Mouse (Mus musculus) mature B cell (primary cell): ENCODE data around the gene Dgkz.

ENCODE experiments used
- in situ Hi-C: fragments of 300-500 bp; cut with MboI; formaldehyde crosslinking; loops from 2 replicates; pipeline ENCODE4 v1.14.3; 2019

Gene Dgkz

DNA sequence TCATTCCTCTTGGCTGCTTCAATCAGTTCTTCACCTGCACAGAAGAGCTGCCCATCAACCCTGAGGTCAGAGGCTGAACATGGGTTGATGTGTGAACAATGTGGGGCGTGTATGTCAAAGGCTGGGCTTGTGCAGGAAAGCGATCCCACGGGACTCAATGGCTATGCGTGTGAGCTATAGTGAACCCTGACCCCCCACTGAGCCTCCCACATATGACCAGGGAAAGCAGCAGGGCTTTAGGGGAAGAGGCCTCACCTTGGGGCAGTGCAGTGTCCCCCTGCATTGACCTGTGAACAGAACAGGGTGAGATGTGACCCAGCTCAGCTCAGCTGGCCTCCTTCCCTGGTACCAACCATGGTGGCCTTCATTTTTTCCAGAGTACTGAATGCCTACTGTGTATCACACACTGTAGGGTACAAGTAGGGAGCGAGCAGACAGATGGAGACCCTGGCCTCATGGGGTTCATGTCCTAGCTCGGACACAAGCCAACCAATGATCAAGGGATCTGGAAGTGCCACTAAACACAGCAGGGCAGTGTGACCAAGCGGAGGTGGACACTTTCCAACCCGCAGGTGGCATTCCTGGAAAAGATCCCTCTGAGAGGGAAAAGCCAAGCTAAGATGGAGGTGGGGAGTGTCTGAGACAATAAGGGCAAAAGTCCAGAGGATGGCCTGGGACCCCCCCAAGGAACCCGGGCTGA is 40.7 kb downstream of the Dgkz start:
- in situ Hi-C loops = no loop called here

DNA sequence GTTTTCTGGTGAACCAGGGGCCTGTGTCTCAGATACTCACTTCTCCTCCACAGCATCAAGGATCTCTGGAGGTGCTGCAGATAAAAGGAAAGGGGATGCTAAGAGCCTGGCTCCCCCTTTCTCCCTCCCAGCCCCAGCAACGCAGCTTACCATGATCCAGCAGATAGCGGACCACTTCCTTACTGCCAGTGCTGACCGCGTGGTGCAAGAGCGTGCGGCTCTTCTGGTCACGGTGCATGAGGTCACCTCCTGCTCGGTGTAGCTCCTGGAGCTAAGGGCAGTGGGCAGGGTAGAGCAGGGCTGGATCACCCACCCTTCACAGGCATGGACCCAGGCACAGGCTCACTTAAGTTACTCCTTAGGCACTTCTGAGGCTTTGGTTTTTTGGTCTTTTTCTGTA is 41.6 kb downstream of the Dgkz start:
- in situ Hi-C loops = no loop called here

DNA sequence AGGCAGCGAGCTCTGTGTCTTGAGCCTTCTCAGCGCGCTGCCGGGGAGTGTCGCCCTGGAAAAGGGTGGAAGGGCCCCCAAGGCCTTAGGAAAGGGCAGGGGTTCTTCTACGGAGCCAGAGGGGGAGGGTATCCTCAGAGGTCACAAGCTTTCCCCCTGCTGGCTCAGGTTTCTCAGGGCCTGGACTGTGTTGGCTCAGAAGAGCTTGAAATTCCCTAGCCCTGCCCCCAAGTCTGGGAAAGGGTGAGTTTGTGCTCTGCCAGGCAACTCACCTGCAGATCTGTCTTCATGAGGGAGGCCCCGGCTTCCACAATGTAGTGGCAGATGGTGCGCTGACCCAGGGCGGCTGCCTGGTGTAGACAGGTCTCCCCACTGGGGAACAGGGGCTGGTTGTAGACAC is 42.2 kb downstream of the Dgkz start:
- in situ Hi-C loops = no loop called here

DNA sequence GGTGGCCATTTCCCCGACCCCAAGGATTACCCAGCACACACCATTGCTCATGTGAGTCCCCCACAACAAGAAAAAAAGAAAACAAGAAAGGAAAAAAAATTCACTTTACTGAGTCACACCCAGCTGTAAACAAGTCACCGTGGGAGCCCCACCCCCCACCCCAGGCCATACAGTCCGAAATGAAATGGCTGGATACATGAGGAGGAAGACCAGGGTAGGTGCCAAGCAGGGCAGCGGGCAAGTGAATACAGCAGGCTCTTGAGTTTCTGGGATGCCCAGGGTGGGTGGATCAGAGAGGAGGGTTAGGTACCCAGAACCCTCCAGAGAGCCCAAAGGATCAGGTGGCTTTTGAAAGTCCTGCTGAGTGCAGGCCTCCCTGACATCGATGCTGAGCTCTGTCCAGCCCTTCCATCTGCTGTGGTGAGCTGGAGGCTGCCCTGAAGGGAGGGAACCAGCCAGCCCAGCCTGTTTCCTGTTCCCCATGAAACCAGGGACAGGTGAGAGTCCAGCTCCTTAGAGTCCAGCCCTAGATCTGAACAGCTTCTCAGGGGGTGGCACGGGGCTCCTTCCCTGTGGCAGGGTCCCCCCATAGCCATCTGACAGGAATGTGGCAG is 42.8 kb downstream of the Dgkz start:
- in situ Hi-C loops = no loop called here

DNA sequence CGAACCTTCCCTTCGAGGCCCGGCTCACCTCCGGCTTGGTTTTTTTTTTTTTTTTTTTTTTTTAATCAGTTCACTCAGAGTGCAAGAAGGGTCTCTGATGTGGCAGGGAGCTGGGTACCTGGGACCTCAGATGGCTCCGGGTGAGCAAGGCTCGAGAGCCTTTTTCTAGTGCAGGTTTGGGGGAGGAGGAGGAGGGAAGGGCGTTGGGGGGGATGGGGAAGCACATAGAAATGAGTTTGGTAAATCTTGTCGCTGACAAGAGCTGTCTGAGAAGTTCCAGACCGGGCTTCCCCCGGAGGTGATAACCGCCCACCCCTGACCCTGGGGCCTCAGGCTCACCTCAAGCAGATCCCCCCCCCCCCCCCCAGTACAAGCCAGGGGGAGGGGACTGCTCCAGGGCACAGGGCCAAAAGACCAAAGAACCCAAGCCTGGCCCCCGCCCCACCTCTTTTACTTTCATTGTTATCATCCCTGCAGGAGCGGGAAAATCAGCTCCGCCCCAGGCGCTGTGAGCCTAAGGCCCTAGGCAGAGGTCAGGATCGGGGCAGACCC is 43.4 kb downstream of the Dgkz start, which contains the start of gene Mdk:
Mdk (minus strand) TSS at position 138 of the 552 bp plus-strand sequence.
- in situ Hi-C loops = no loop called here

DNA sequence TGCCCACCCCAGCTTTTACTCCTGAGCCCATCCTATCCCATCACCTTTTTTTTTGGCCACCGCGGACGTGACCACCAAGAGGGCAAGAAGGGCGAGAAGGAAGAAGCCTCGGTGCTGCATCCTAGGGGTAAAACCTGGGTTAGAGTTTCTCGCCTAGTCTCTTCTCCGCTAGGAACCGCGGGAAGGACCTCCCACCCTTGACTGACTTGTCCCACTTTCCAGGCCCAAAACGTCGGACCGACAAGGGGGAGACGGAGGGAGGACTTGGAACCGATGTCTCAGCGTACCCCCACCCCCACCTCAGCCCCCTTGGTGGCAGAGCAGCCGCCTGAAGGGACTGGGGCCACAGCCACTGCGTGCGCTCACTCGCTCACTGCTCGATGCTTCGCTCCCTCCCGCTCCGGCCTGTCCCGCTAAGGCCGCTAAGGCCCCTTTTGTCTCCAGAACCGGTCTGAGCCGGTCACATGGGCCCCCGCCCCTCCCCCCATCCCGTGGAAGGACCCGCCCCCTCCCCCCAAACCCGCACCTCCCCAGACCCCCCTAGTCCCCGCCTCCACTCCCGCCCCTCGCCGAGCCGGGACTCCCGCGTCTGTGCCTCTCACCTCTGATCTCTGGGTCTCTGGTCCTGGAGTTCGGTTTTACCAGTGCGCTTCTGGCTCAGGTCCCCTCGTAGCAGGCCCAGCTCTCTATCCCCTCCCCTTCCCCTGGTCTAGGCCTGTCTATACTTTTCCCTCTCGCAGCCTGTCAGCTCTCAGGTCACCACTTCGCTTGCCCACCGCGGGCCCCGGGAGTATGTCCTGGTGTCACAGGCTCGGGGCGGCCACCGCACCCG is 44.1 kb downstream of the Dgkz start:
- in situ Hi-C loops = no loop called here

DNA sequence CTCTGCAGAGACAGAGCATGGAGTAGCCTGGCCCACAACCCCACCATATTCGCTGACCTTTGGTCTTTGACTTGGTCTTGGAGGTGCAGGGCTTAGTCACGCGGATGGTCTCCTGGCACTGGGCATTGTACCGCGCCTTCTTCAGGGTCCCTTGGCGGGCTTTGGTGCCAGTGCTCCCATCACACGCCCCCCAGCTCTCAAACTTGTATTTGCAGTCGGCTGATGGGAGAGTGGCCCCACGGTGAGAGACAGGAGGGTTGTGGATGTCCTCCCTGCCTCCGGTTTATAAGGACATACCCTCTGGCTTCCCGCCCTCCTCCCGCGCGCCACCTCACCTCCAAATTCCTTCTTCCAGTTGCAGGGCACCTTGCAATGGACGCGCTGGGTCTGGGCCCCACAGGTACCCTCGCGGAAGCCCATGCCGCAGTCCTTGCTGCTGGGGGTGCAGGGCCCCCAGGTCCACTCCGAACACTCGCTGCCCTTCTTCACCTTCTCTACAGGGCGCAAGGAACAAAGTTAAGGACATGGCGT is 44.8 kb downstream of the Dgkz start:
- in situ Hi-C loops = no loop called here

DNA sequence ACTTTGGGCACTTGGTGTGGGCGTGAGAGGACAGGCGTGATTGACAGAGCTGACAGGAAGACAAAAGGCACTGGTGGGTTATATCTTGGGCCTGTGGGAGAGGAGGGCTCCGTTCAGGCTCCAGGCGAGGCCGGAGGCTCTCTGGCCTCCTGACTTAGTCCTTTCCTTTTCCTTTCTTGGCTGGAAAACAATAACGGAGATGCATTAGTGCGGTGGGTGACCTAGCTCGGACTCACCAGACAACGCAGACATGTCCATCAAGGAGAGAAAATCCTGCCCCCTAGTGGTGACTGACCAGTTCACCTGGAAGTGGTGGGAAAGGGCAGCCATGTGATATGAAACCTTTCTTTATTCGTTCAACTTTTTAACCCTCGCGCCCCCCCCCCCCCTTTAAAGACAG is 45.7 kb downstream of the Dgkz start:
- in situ Hi-C loops = no loop called here

DNA sequence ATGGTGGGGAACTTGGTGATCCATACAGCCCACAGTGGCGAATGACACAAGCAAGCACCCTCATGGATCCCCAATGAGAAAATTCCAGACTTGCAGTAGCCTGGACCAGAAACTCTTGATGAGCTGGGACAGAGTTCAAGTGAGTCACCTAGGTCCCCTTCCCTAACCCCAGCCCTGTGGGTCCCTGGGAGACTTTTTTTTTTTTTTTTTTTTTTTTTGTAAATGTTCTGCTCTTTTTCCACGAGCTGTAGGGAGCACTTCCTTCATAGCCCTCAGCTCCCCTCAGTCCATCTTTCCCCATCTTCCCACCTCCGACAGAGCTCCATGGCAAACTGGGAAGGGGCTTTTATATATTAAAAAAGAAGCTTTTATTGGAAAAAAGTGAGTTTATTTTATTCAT is 46.2 kb downstream of the Dgkz start:
- in situ Hi-C loops = no loop called here

DNA sequence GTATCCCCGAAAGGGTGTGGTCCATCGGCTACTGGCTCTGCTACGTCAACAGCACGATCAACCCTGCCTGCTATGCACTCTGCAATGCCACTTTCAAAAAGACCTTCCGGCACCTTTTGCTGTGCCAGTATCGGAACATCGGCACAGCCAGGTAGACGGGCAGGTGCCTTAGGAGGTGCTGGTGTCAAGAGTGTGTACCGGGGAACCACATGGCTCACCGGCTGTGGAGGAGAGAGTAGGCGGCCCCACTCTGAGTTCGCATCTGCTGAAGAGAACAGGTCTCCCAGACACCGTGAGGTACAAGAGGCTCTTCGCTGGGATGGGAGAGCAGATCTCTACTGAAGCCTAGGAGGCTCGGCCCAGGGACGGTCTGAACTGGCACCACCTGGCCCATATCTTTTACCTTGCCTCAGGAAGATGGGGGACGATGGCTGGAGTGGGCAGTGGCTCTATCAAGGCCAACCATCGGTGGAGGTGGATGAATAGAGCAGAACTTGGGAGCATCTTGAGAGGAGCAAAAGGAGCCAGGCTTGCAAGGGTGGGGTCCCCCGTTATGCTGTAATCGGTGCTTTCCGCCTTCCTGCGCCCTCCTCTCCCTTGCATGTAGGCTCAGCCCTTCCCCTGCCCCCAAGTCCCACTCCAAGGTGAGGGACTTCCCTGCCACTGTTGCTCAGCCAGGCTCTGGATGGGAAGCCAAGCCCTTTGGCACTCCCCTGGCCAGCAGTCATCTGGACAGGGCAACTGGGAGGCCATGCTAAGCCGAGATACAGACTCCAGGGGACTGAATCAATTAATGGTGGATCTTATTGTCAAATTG is 46.9 kb downstream of the Dgkz start:
- in situ Hi-C loops = no loop called here

DNA sequence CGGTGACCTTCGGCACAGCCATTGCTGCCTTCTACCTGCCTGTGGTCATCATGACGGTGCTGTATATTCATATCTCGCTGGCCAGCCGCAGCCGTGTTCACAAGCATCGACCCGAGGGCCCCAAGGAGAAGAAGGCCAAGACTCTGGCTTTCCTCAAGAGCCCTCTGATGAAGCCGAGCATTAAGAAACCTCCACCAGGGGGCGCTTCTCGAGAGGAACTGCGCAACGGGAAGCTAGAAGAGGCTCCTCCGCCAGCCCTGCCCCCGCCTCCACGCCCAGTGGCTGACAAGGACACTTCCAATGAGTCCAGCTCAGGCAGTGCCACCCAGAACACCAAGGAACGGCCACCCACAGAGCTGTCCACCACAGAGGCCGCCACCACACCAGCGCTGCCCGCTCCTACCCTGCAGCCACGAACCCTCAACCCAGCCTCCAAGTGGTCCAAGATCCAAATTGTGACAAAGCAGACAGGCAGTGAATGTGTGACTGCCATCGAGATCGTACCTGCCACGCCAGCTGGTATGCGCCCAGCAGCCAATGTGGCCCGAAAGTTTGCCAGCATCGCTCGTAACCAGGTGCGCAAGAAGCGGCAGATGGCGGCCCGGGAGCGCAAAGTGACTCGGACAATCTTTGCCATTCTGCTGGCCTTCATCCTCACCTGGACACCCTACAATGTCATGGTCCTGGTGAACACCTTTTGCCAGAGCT is 47.7 kb downstream of the Dgkz start:
- in situ Hi-C loops = no loop called here

DNA sequence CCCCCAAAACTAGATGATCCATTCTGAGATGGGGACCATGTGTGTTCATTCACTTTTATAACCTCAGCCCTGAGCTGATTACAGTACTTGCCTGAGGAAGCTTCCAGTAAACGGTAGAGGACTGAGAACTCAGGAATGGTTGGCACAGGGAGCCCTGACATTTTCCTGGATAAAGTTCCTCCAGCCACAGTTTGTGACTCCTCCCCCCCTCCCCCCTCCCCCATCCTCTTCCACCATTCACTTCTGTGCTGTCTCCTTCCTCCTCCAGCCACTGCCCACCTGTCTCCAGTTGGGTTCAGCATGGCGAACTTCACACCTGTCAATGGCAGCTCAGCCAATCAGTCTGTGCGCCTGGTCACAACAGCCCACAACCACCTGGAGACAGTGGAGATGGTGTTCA is 48.7 kb downstream of the Dgkz start, which contains the start of gene Chrm4:
Chrm4 (plus strand) TSS at position 301 of the 400 bp plus-strand sequence.
- in situ Hi-C loops = no loop called here

DNA sequence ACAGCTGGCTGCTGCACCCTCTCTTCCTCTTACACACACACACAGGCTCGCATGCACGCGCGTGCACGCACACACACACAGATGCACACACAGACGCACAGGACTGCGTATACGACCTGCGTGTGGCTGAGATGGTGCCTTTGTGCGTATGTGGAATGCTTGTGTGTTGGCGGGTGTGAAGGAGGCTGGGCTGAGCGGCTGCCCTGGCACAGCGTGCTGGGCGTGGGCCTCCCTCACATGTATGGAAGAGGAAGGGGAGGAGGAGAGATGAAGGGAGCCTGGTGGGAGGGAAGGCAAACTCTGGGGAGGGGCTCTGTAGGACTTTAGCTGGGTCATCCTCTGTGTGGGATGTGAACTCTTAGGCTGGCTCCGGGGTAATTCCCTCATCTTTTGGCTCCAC is 50.2 kb downstream of the Dgkz start:
- in situ Hi-C loops = no loop called here

DNA sequence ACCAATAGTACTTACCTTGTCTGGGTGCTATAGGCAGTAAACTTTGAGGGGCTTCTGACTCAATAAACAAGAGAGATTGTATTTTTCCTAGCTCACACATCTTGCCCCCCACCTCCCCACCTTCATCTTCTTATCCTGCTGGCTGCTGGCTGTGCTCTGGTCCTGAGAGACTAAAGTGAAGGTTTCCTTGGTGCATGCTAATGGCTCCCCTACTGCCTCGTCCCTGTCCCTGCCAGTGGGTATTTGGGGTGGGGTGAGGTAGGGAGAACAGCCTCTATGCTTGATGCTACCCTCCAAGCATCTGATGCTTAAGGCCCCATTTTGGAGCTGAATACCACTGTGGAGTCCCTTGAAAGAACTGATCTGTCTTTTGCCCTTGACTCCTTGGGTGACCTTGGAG is 50.9 kb downstream of the Dgkz start:
- in situ Hi-C loops = no loop called here

DNA sequence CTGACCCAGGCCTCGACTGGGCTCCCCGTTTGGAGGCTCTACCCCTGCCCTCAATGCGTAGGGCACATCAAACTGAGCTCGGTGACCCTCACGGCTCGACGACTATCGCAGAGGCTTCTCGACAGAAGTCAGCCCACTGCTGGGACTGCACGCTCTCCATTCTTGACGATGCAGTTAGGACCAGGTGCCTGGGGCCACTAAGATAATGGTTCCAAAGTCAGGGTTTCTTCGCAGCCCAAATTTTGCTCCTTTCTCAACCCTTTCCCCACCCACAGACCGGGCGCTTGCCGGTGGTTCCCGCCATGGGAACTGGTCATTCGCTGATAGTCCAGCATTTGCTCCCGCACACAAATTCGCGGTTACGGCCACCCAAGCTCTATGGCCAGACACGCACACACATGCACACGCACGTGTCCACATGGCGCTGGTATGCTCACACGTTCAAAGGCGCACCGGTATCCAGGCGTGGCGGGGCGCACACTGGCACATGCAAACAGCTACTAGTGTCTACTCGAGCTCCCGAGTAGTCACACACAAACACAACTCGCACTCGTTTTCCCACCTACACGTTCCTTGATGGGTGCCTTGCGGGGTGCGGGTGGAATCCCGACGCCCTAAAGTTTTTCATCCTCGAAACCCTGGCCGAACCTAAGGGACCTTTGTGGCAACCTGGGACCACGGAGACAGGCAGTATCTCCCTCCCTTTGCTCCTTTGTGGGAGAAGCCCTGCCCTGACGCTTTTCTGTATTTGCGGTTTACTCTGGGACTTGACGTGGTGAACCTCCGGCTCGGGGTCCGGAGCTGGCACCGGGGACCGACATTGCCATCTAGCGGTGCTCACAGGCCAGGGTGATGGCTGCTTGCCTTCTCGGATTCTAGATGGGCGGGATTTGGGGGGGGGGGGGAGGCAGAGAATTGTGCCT is 52.0 kb downstream of the Dgkz start:
- in situ Hi-C loops = no loop called here

DNA sequence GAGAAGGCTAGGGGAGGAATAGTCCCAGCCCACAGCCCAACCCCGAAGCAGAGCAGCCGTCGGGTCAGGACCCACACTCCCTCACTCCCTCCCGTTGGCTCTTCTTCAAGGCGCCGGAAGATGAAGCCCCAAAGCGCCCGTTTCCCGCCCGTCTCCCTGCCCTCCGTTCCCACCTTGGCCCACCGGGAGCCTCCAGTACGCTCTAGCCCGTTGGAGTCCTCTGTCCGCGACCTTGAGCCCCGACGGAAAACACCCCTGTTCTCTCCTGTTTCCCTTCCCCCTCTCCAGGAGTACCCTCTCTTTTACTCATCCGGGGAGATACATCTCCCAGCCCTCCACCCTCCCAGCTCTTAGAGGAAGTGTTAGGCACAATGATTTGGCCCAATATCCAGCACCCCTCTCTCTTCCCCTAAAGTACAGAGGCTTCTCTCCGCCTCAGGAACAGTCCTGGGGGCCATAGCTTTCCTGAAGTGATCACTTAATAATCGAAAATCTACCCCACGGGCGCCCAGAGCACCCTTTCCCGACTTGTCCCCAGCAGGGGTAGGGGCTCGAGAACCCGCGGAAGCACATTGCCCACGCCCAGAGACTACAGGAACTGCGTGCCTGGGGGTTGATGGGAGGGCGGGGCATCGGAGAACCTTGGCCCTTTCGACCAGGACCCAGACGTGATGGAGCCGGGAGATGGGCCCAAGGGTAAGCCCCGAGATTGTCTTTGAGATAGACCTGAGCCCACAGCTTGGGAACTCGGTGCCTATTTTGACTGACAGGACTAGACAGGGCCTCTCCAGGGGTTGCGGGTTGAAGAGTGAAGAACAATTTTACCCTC is 52.9 kb downstream of the Dgkz start:
- in situ Hi-C loops = no loop called here

DNA sequence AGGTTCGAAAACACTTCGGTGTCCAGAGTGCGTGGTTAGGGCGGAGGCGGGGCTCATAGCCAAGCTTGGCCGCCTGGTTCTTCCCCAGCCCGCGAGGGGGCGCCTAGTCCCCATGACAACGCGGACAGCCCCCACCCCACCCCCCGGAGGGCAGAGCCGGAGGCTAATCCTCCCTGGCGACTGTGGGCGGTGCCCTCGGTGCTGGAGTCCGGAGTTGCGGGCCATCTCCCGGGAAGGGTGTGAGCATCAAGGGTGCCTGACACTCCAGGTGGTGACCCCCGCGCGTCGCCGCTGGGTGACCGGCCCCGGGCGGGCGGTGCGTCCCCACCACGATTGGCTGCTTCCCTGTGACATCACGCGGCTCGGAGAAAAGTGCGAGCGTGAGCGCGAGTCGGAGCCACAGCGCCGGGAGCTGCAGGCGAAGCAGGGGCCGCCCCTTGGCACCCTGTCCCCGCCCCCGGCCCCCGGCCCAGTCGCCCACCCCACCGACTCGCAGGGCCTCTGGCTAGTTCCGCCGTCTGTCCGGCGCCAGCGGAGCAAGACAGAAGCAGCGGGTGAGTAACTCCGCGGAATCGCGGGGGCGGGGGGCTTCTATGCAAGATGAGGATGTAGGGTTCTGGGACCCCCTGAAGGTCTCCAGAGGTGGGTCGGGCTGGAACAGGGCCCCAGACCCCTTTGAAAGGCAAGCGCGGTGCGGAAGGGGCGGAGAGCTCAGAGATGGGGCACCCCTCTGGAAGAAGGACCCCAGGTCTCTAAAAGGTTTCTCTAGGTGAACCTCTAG is 53.7 kb downstream of the Dgkz start:
- in situ Hi-C loops = no loop called here

DNA sequence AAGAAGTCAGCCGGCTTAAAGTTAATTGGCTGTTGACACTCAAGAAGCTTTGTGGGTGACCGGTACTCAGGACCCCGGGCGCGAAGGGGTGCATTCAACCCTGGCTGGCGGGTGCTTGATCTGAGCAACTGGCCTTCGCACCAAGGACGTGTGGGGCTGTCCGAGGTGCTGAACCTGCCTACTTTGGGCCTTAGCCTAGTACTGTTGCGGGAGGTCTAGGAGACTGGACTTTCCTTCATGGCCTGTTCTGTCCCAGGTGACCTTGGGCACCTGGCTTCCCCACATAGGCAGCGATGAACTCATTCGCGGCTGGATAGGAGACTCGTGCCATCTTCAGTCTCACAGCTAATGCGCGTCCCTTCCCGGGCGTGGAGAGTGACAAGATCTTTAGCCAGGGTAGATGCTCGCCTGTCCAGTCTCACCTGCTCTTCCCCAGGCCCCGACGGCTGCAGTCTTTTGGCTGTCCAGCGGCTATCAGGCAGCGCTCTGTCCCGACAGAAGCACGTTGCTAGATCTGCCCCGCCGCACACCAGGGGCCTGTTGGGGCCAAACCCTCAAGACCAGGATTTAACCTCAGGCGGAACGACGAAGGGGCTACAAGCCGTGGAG is 54.4 kb downstream of the Dgkz start:
- in situ Hi-C loops = no loop called here
